Mouse (Mus musculus): ENCODE measurements around the gene Dop1b. TPM values are rescaled to one million over a fixed set of nuclear protein-coding genes. Genes with fewer than 3 reads are reported as not detected.

The Dop1b gene
- polyA plus RNA-seq, 1 experiment = 16.9 TPM

DNA sequence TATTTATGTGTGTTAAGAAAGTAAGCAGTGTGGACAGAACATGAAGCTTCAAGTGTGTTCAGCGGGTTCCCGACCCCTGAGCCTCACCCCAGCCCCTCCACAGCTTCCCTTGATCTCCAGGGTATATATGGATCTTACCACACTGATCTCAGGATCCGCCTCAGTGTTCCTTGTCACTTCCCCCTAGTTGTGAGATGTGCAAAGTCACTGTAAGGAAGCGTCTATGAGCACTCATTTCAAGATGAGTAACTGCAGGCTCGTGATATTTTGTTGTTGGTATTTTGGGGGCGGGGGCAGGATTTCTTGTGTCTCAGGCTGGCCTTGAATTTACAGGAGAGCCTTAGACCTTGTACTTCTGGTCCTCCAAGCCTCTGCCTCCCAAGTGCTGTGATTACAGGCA, 38.8 kb downstream of the Dop1b start:
- H3K27me3 ChIP-seq (ENCODE audit: control insufficient read depth, insufficient read depth, low read length, poor library complexity, severe bottlenecking) = no peaks in the 10 kb centered on the region
- no peak overlapping the region for H3K27ac ChIP-seq (ENCODE audit: insufficient read depth, low read length)
- H3K36me3 ChIP-seq (ENCODE audit: control insufficient read depth, insufficient read depth, low read length, poor library complexity, severe bottlenecking) = no peaks in the 10 kb centered on the region
- TF ChIP-seq CTCF (IDR thresholded peaks at IDR 0.05; ENCODE audit: low read depth, low read length) = no peak
- TF ChIP-seq EP300 (IDR thresholded peaks at IDR 0.05; ENCODE audit: insufficient read depth, low read depth, low read length) = no peak
- TF ChIP-seq POLR2A (IDR thresholded peaks at IDR 0.05; ENCODE audit: insufficient read depth, low read length) = no peak
- H3K4me1 ChIP-seq (ENCODE audit: control insufficient read depth, insufficient read depth, low read length) = no peaks in the 10 kb centered on the region
- no peak overlapping the region for H3K4me3 ChIP-seq (ENCODE audit: low read depth, low read length)
- no peaks in the 10 kb centered on the region for H3K9me3 ChIP-seq (replicated peaks; ENCODE audit: control insufficient read depth, insufficient read depth, low read length, poor library complexity, severe bottlenecking)
- no peak overlapping the region for H3K9ac ChIP-seq (ENCODE audit: low read depth, poor library complexity, severe bottlenecking)

GRCm38 (mm10) chr16:93751816-93752215, 40.1 kb downstream of the Dop1b start:
- no peaks in the 10 kb centered on the region for H3K27me3 ChIP-seq (ENCODE audit: control insufficient read depth, insufficient read depth, low read length, poor library complexity, severe bottlenecking)
- no peak overlapping the region for H3K9ac ChIP-seq (ENCODE audit: low read depth, poor library complexity, severe bottlenecking)
- H3K4me3 ChIP-seq (ENCODE audit: low read depth, low read length) = no peak overlapping the region
- no peaks in the 10 kb centered on the region for H3K36me3 ChIP-seq (ENCODE audit: control insufficient read depth, insufficient read depth, low read length, poor library complexity, severe bottlenecking)
- TF ChIP-seq CTCF (IDR thresholded peaks at IDR 0.05; ENCODE audit: low read depth, low read length) = no peak
- no peak for TF ChIP-seq POLR2A (IDR thresholded peaks at IDR 0.05; ENCODE audit: insufficient read depth, low read length)
- TF ChIP-seq EP300 (IDR thresholded peaks at IDR 0.05; ENCODE audit: insufficient read depth, low read depth, low read length) = no peak
- H3K4me1 ChIP-seq (ENCODE audit: control insufficient read depth, insufficient read depth, low read length) = no peaks in the 10 kb centered on the region
- no peak overlapping the region for H3K27ac ChIP-seq (ENCODE audit: insufficient read depth, low read length)
- H3K9me3 ChIP-seq (replicated peaks; ENCODE audit: control insufficient read depth, insufficient read depth, low read length, poor library complexity, severe bottlenecking) = no peaks in the 10 kb centered on the region

DNA sequence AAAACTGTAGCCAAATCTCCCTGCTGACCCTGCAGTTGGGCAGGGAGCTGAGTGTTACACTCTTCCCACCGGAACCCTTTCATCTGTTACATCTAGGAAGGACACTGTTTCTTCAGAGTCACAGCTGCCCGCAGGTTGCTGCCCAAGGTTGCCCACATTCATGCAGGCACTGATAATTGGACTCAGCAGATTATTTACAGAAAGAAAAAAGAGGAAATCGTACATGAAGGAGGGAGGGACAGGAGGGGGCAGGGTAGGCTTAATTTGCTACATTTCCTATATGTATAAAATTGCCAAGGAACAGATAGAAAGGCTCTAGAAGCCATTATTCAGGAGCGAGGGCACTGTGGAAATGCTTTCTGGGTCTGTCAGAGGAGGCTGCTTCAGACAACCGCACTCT, 44.9 kb downstream of the Dop1b start:
- Histone ChIP-seq H3K4me1 (ENCODE audit: control insufficient read depth, insufficient read depth, low read length) (no peaks in the 10 kb centered on the region), H3K36me3 (ENCODE audit: control insufficient read depth, insufficient read depth, low read length, poor library complexity, severe bottlenecking) (no peaks in the 10 kb centered on the region), H3K9me3 (replicated peaks; ENCODE audit: control insufficient read depth, insufficient read depth, low read length, poor library complexity, severe bottlenecking) (no peaks in the 10 kb centered on the region), H3K4me3 (ENCODE audit: low read depth, low read length) (no peak overlapping the region), H3K27ac (ENCODE audit: insufficient read depth, low read length) (no peak overlapping the region), H3K9ac (ENCODE audit: low read depth, poor library complexity, severe bottlenecking) (no peak overlapping the region), H3K27me3 (ENCODE audit: control insufficient read depth, insufficient read depth, low read length, poor library complexity, severe bottlenecking) (no peaks in the 10 kb centered on the region)
- TF ChIP-seq POLR2A (IDR thresholded peaks at IDR 0.05; ENCODE audit: insufficient read depth, low read length) = no peak
- TF ChIP-seq EP300 (IDR thresholded peaks at IDR 0.05; ENCODE audit: insufficient read depth, low read depth, low read length) = no peak
- TF ChIP-seq CTCF (IDR thresholded peaks at IDR 0.05; ENCODE audit: low read depth, low read length) = no peak

DNA sequence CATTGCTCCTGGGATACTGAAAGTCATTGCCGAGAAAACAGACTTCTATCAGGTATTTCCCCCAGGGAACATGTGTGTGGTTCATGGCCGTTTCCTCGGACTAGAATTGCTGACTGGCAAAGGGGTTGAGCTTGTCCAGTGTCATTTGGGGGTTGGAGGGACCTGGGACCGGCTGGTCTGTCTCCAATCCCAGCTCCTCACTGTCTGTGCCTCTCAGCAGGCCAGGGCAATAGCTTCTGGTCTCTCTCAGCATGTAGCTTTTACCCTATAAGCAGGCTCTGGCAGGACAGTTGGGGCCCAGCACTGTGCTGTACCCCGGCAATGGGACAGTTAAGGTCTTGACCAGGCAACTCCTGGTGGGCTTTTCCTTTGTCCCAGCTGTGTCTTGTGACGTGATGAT, 51.7 kb downstream of the Dop1b start:
- no peak overlapping the region for H3K4me3 ChIP-seq (ENCODE audit: low read depth, low read length)
- no peaks in the 10 kb centered on the region for H3K4me1 ChIP-seq (ENCODE audit: control insufficient read depth, insufficient read depth, low read length)
- H3K36me3 ChIP-seq (ENCODE audit: control insufficient read depth, insufficient read depth, low read length, poor library complexity, severe bottlenecking) = no peaks in the 10 kb centered on the region
- H3K27me3 ChIP-seq (ENCODE audit: control insufficient read depth, insufficient read depth, low read length, poor library complexity, severe bottlenecking) = no peaks in the 10 kb centered on the region
- no peak overlapping the region for H3K27ac ChIP-seq (ENCODE audit: insufficient read depth, low read length)
- no peak overlapping the region for H3K9ac ChIP-seq (ENCODE audit: low read depth, poor library complexity, severe bottlenecking)
- no peak for TF ChIP-seq EP300 (IDR thresholded peaks at IDR 0.05; ENCODE audit: insufficient read depth, low read depth, low read length)
- TF ChIP-seq POLR2A (IDR thresholded peaks at IDR 0.05; ENCODE audit: insufficient read depth, low read length) = no peak
- no peak for TF ChIP-seq CTCF (IDR thresholded peaks at IDR 0.05; ENCODE audit: low read depth, low read length)
- H3K9me3 ChIP-seq (replicated peaks; ENCODE audit: control insufficient read depth, insufficient read depth, low read length, poor library complexity, severe bottlenecking) = no peaks in the 10 kb centered on the region

GRCm38 (mm10) chr16:93764597-93764996, 52.9 kb downstream of the Dop1b start:
- Histone ChIP-seq H3K36me3 (ENCODE audit: control insufficient read depth, insufficient read depth, low read length, poor library complexity, severe bottlenecking) (no peaks in the 10 kb centered on the region), H3K27ac (ENCODE audit: insufficient read depth, low read length) (no peak overlapping the region), H3K9ac (ENCODE audit: low read depth, poor library complexity, severe bottlenecking) (no peak overlapping the region), H3K27me3 (ENCODE audit: control insufficient read depth, insufficient read depth, low read length, poor library complexity, severe bottlenecking) (no peaks in the 10 kb centered on the region), H3K4me1 (ENCODE audit: control insufficient read depth, insufficient read depth, low read length) (no peaks in the 10 kb centered on the region), H3K9me3 (replicated peaks; ENCODE audit: control insufficient read depth, insufficient read depth, low read length, poor library complexity, severe bottlenecking) (no peaks in the 10 kb centered on the region), H3K4me3 (ENCODE audit: low read depth, low read length) (no peak overlapping the region)
- TF ChIP-seq CTCF (IDR thresholded peaks at IDR 0.05; ENCODE audit: low read depth, low read length) = no peak
- no peak for TF ChIP-seq EP300 (IDR thresholded peaks at IDR 0.05; ENCODE audit: insufficient read depth, low read depth, low read length)
- no peak for TF ChIP-seq POLR2A (IDR thresholded peaks at IDR 0.05; ENCODE audit: insufficient read depth, low read length)

DNA sequence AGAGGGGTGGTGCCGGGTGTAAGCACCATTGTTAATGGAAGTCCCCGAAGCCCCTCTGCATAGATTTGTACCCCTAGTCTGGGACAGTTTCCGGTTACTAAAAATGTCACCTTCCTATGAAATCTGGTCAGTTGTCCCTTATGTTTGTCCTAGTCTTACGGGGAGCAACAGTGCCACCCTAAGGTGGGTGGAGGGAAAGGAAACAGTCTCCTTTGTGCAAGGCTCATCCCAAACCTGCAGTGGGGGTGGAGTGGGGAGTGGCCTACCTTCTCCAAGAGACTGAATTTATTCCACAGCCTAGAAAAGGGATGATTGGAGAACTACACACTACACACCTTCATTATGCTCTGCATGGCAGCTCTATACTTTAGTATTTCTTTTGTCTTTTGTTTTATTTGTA, 55.3 kb downstream of the Dop1b start:
- no peaks in the 10 kb centered on the region for H3K27me3 ChIP-seq (ENCODE audit: control insufficient read depth, insufficient read depth, low read length, poor library complexity, severe bottlenecking)
- no peaks in the 10 kb centered on the region for H3K36me3 ChIP-seq (ENCODE audit: control insufficient read depth, insufficient read depth, low read length, poor library complexity, severe bottlenecking)
- H3K4me3 ChIP-seq (ENCODE audit: low read depth, low read length) = no peak overlapping the region
- H3K27ac ChIP-seq (ENCODE audit: insufficient read depth, low read length) = no peak overlapping the region
- no peaks in the 10 kb centered on the region for H3K9me3 ChIP-seq (replicated peaks; ENCODE audit: control insufficient read depth, insufficient read depth, low read length, poor library complexity, severe bottlenecking)
- no peak overlapping the region for H3K9ac ChIP-seq (ENCODE audit: low read depth, poor library complexity, severe bottlenecking)
- H3K4me1 ChIP-seq (ENCODE audit: control insufficient read depth, insufficient read depth, low read length) = no peaks in the 10 kb centered on the region
- no peak for TF ChIP-seq POLR2A (IDR thresholded peaks at IDR 0.05; ENCODE audit: insufficient read depth, low read length)
- TF ChIP-seq CTCF (IDR thresholded peaks at IDR 0.05; ENCODE audit: low read depth, low read length) = peak; percentile 43
- no peak for TF ChIP-seq EP300 (IDR thresholded peaks at IDR 0.05; ENCODE audit: insufficient read depth, low read depth, low read length)

All from ES-Bruce4 (cell line).